Mouse (Mus musculus): Measurements from ENCODE around the gene Slc41a2. TPM values are rescaled to one million over a fixed set of nuclear protein-coding genes. Genes with fewer than 3 reads are reported as not detected.

The Slc41a2 gene
- total and polyA plus RNA-seq, 2 experiments from 2014 or later, result 11.9 to 42.0 TPM

- H3K36me3 ChIP-seq (ENCODE audit: insufficient read depth, low read length), result no peaks in the 10 kb centered on the region
- no peak overlapping the region for H3K4me3 ChIP-seq (ENCODE audit: low read depth, low read length)
- no peak for TF ChIP-seq CTCF (IDR thresholded peaks at IDR 0.05)
- no peak for DNase-seq (ENCODE audit: low spot score)
- H3K27ac ChIP-seq (ENCODE audit: low read depth, low read length), result no peak overlapping the region
- no peaks in the 10 kb centered on the region for H3K27me3 ChIP-seq (ENCODE audit: insufficient read depth, low read length)
- peaks cover 11% of the 10 kb centered on the region; the same call in 1 of the 2 replicates for H3K4me1 ChIP-seq (ENCODE audit: insufficient read depth, low read length)
- WGBS, result 47% methylated on average over 6 of the region's 6 CpGs
- no peak overlapping the region for H3K4me2 ChIP-seq (ENCODE audit: low read depth, low read length, poor library complexity, severe bottlenecking)
- no peak for ATAC-seq (ENCODE audit: low FRiP score)
- no peaks in the 10 kb centered on the region for H3K9me3 ChIP-seq (ENCODE audit: low read length)
- H3K9ac ChIP-seq (replicated peaks; ENCODE audit: low read length, poor library complexity, severe bottlenecking), result no peak overlapping the region
Measured at GRCm38 (mm10) chr10:83191982-83192381, 145.7 kb downstream of the Slc41a2 start.

DNA sequence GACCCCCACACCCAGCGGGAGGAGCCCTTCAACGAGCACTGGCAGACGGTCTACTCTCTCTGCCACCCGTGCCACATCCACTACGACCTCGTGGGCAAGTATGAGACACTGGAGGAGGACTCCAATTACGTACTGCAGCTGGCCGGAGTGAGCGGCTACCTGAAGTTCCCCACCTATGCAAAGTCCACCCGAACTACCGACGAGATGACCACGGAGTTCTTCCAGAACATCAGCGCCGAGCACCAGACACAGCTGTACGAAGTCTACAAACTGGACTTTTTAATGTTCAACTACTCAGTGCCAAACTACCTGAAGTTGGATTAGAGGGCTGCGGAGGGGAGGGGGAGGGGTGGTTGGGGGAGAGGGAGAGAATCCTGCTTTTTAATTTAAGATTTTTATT is 146.2 kb downstream of the Slc41a2 start:
- ATAC-seq (ENCODE audit: low FRiP score), result no peak
- WGBS, result 97% methylated on average over 17 of the region's 17 CpGs
- Histone ChIP-seq H3K4me3 (ENCODE audit: low read depth, low read length) (no peak overlapping the region), H3K4me2 (ENCODE audit: low read depth, low read length, poor library complexity, severe bottlenecking) (no peak overlapping the region), H3K36me3 (ENCODE audit: insufficient read depth, low read length) (no peaks in the 10 kb centered on the region), H3K27ac (ENCODE audit: low read depth, low read length) (no peak overlapping the region), H3K9ac (replicated peaks; ENCODE audit: low read length, poor library complexity, severe bottlenecking) (no peak overlapping the region), H3K27me3 (ENCODE audit: insufficient read depth, low read length) (no peaks in the 10 kb centered on the region), H3K4me1 (ENCODE audit: insufficient read depth, low read length) (peaks cover 11% of the 10 kb centered on the region; the same call in 1 of the 2 replicates), H3K9me3 (ENCODE audit: low read length) (no peaks in the 10 kb centered on the region)
- no peak for DNase-seq (ENCODE audit: low spot score)
- no peak for TF ChIP-seq CTCF (IDR thresholded peaks at IDR 0.05)

- WGBS, result 97% methylated on average over 5 of the region's 5 CpGs
Measured at GRCm38 (mm10) chr10:83189071-83189470, 148.6 kb downstream of the Slc41a2 start.

GRCm38 (mm10) chr10:83186984-83187383 is 150.7 kb downstream of the Slc41a2 start:
- TF ChIP-seq CTCF (IDR thresholded peaks at IDR 0.05), result no peak
- Histone ChIP-seq H3K4me2 (ENCODE audit: low read depth, low read length, poor library complexity, severe bottlenecking) (no peak overlapping the region), H3K36me3 (ENCODE audit: insufficient read depth, low read length) (no peaks in the 10 kb centered on the region), H3K4me1 (ENCODE audit: insufficient read depth, low read length) (peaks cover 8% of the 10 kb centered on the region; the same call in 1 of the 2 replicates), H3K27ac (ENCODE audit: low read depth, low read length) (no peak overlapping the region), H3K4me3 (ENCODE audit: low read depth, low read length) (no peak overlapping the region), H3K9me3 (ENCODE audit: low read length) (no peaks in the 10 kb centered on the region), H3K27me3 (ENCODE audit: insufficient read depth, low read length) (no peaks in the 10 kb centered on the region), H3K9ac (replicated peaks; ENCODE audit: low read length, poor library complexity, severe bottlenecking) (no peak overlapping the region)
- ATAC-seq (ENCODE audit: low FRiP score) (no peak), DNase-seq (ENCODE audit: low spot score) (peak; percentile 52)
- 66% methylated on average over 5 of the region's 5 CpGs for WGBS

More at GRCm38 (mm10) chr10:83189071-83189470, 148.6 kb downstream of the Slc41a2 start:
- Histone ChIP-seq H3K4me2 (ENCODE audit: low read depth, low read length, poor library complexity, severe bottlenecking) (no peak overlapping the region), H3K9me3 (ENCODE audit: low read length) (no peaks in the 10 kb centered on the region), H3K36me3 (ENCODE audit: insufficient read depth, low read length) (no peaks in the 10 kb centered on the region), H3K4me1 (ENCODE audit: insufficient read depth, low read length) (peaks cover 8% of the 10 kb centered on the region; the same call in 1 of the 2 replicates), H3K9ac (replicated peaks; ENCODE audit: low read length, poor library complexity, severe bottlenecking) (no peak overlapping the region), H3K27me3 (ENCODE audit: insufficient read depth, low read length) (no peaks in the 10 kb centered on the region), H3K27ac (ENCODE audit: low read depth, low read length) (no peak overlapping the region), H3K4me3 (ENCODE audit: low read depth, low read length) (no peak overlapping the region)
- ATAC-seq (ENCODE audit: low FRiP score), result no peak
- TF ChIP-seq CTCF (IDR thresholded peaks at IDR 0.05), result no peak
- no peak for DNase-seq (ENCODE audit: low spot score)

DNA sequence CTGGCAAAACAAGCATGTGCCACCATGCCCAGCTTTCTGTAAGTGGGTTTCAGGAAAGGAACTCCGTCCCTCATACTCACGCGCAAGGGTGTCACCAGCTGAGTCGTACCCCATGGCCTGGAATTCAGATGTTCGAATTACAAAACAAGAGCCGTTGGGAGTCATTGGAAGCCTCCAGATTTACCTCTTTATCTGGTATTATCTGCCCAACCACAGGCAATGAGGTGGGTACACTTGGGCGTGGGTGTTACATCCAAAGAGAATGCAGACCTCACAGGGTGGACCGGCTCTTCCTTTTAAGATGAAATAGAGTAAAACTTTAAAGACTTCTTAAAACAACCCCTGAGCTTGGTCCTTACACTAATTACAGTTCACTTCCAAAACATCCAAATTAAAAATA is 151.5 kb downstream of the Slc41a2 start:
- 86% methylated on average over 8 of the region's 8 CpGs for WGBS
- ATAC-seq (ENCODE audit: low FRiP score), result no peak
- peaks cover 8% of the 10 kb centered on the region; the same call in 1 of the 2 replicates for H3K4me1 ChIP-seq (ENCODE audit: insufficient read depth, low read length)
- H3K9ac ChIP-seq (replicated peaks; ENCODE audit: low read length, poor library complexity, severe bottlenecking), result no peak overlapping the region
- H3K36me3 ChIP-seq (ENCODE audit: insufficient read depth, low read length), result no peaks in the 10 kb centered on the region
- H3K4me2 ChIP-seq (ENCODE audit: low read depth, low read length, poor library complexity, severe bottlenecking), result no peak overlapping the region
- no peak overlapping the region for H3K27ac ChIP-seq (ENCODE audit: low read depth, low read length)
- no peak for DNase-seq (ENCODE audit: low spot score)
- H3K27me3 ChIP-seq (ENCODE audit: insufficient read depth, low read length), result no peaks in the 10 kb centered on the region
- TF ChIP-seq CTCF (IDR thresholded peaks at IDR 0.05), result no peak
- no peak overlapping the region for H3K4me3 ChIP-seq (ENCODE audit: low read depth, low read length)
- no peaks in the 10 kb centered on the region for H3K9me3 ChIP-seq (ENCODE audit: low read length)

GRCm38 (mm10) chr10:83185121-83185520 is 152.6 kb downstream of the Slc41a2 start:
- H3K4me2 ChIP-seq (ENCODE audit: low read depth, low read length, poor library complexity, severe bottlenecking), result no peak overlapping the region
- no peak overlapping the region for H3K4me3 ChIP-seq (ENCODE audit: low read depth, low read length)
- H3K9me3 ChIP-seq (ENCODE audit: low read length), result no peaks in the 10 kb centered on the region
- 61% methylated on average over 6 of the region's 6 CpGs for WGBS
- no peaks in the 10 kb centered on the region for H3K27me3 ChIP-seq (ENCODE audit: insufficient read depth, low read length)
- H3K36me3 ChIP-seq (ENCODE audit: insufficient read depth, low read length), result no peaks in the 10 kb centered on the region
- peaks cover 8% of the 10 kb centered on the region; the same call in 1 of the 2 replicates for H3K4me1 ChIP-seq (ENCODE audit: insufficient read depth, low read length)
- TF ChIP-seq CTCF (IDR thresholded peaks at IDR 0.05), result no peak
- DNase-seq (ENCODE audit: low spot score) (no peak), ATAC-seq (ENCODE audit: low FRiP score) (no peak)
- H3K9ac ChIP-seq (replicated peaks; ENCODE audit: low read length, poor library complexity, severe bottlenecking), result no peak overlapping the region
- no peak overlapping the region for H3K27ac ChIP-seq (ENCODE audit: low read depth, low read length)
